Mouse (Mus musculus): Measurements from ENCODE around the gene Olfr149.
"Not testable (repeated sequence)": the region's sequence is repeated elsewhere in the genome, so short reads cannot be mapped to it uniquely, and the experiment has no call there.

The Olfr149 gene

DNA sequence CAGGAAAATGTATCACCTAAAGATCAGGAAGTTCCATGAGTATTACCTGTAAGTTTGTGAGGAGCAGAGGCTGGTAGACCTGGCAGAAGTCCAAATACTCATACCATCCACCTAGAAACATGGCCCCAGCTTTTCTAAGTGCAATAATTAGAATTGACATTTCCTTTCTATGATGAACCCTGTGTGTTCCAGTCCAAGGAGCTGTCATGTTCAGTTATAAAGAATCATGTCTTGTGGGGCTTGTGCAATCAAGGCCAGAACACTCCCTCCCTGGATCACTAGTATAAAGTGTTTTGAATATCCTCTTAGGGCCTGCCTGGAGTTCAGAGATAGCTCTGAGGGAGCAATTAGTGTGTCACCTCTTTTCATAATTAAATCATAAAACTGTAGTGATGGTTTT is at the start of gene Olfr149:
Olfr149 (minus strand) TSS at position 101 of the 400 bp plus-strand sequence.
- DNase-seq (ENCODE audit: low spot score): no peak

DNA sequence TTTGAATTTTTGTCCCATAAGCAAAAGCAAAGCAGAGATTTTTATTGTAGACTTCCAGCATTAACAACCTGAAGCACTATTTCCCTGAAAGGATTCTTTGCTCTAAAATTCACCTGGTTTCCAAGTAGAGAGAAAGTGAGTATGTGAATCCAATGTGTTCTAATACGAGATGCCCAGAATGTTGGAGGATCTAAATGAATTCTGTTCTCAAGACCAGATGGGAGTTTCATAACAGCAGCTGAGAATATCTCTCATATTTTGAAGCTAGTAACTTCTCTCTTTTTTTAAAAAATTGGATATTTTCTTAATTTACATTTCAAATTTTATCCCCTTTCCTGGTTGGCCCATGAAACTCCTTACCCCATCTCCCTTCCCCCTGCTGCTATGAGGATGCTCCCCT is 39.5 kb upstream of the Olfr149 start:
- DNase-seq (ENCODE audit: low spot score): no peak

- no peak for DNase-seq (ENCODE audit: low spot score)
Observed at GRCm38 (mm10) chr9:39745949-39746348, 39.0 kb upstream of the Olfr149 start, which contains the start of gene Olfr967. TSS of gene Olfr967 (plus strand) at chr9:39746249.

DNA sequence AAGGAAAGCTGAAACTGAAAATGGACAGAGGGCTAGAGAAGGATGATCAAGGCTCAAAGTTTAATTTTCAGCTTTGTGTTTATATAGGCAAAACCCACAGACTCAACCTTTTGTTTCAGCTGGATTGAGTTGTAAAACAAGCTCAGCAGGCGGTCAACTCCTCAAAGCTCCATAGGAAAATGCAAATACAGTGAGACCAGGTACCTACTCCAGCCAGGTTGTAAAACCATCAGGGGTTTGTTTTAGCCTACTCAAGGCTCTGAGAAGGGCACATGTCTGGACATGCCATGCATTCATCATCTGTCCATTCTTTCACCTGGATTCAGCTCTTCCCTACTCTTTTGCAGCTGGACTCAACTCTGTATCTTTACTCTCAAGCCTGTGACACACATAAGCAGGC is 33.8 kb upstream of the Olfr149 start:
- DNase-seq (ENCODE audit: low spot score): no peak

DNA sequence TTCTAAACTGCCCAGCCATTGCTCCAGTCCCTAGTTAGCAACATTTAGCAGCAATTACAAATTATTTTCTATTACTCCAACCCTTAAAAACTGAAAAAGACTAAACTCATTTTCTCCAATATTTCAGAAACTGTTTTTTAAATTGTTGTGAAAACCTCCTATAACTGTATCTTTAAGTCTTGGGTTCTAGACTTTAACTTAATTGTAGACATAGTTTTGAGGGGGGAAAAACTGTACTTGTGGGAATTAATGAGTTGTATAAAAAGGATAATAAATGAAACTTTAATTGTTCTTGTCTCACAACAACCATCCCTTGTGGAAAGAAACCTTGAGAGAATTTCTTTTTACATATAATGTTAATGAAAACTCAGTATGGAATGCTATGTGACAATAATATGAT is 23.8 kb upstream of the Olfr149 start, which contains the start of gene Olfr150:
Olfr150 (plus strand) TSS at position 301 of the 400 bp plus-strand sequence.
- no peak for DNase-seq (ENCODE audit: low spot score)

GRCm38 (mm10) chr9:39711053-39711452 is 4.1 kb upstream of the Olfr149 start, which contains the start of gene Olfr965:
TSS of gene Olfr965 (plus strand) at chr9:39711353.
- no peak for DNase-seq (ENCODE audit: low spot score)

- no peak for DNase-seq (ENCODE audit: low spot score)
Observed at GRCm38 (mm10) chr9:39708958-39709357, 2.0 kb upstream of the Olfr149 start.

DNA sequence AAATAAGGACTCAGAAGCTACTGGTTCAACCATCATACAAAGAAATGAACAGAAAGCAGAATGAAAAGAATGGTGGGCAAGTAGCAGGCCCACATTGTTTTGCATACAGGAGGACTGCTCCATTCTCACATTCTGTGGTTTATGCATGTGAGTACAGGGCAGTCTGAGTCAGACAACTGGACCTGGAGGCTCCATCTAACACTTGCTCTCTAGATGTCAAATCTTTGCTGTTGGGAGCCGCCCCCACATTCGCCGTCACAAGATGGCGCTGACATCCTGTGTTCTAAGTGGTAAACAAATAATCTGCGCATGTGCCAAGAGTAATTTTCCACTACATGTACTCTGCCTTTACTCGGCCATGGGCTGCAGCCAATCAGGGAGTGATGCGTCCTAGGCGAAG is 5.8 kb downstream of the Olfr149 start:
- not testable (repeated sequence) for DNase-seq (ENCODE audit: low spot score)

DNA sequence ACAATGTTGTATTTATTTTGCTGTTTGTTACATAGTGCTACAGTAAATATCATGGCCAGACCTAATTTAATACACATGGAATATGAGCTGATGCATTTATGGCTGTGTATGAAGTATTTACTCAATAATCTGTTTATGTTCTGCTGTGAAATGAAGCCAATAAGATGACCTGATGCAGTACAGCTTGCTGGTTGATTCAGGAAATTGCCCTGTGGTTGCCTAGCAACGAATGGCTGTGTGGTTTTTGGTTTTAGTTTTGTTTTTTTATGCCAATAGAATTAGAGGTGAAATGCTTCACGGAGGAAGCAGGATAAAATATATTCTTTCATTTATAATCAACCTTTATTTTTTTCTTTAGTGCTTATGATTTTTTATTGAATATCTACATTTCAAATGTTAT is 27.6 kb downstream of the Olfr149 start:
- no peak for DNase-seq (ENCODE audit: low spot score)

- DNase-seq (ENCODE audit: low spot score): no peak
Observed at GRCm38 (mm10) chr9:39678557-39678956, 28.4 kb downstream of the Olfr149 start.

DNA sequence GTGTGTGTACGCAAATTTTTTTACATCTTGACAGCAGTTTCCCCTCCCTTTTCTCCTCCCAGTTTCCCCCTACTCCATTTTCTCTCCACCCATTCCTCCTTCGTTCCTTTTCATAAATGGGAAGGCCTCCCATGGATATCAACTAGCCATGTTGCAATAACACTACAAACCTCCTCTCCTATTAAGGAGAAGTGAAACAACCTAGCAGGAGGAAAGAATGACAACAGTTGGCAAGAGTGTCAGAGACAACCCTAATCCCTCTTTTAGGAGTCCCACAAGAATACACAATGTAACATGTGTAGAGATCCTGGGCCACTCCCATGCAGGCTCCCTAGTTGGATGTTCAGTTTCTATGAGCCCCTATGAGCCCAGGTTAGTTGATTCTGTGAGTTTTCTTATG is 32.1 kb downstream of the Olfr149 start:
- no peak for DNase-seq (ENCODE audit: low spot score)

DNA sequence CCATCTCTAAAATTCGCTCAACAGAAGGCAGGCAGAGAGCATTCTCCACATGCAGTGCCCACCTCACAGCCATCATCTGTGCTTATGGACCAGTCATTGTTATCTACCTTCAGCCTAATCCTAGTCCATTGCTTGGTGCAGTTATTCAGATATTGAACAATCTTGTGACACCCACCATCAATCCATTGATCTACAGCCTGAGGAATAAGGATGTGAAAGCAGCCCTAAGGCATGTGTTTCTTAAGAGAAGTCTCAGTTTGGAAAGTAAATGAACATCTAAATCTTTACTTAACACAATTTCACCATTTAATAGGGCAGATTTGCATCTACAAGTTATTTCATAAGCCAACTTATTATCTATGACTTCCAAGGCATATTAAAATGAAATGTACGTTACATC is 37.2 kb downstream of the Olfr149 start:
- no peak for DNase-seq (ENCODE audit: low spot score)

DNA sequence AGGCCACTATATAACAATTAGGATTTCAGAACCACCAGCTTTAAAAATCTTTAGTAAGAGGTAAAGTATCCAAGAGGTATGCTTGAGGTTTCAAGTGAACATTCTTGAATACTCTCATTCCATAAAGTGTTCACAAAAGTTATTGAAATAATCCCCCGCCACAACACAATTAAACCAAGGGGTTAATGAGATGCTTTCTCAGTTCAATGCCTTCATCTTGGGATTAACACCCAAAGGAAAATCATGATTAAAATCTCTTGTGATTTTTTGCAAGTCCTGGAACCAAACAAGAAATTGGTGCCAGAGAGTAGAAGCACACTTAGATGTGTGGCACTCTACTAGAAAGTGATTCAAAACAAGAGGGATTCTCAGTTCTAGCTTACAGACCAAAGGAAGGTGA is 40.0 kb downstream of the Olfr149 start, which contains the start of gene Olfr963:
Olfr963 (plus strand) TSS at position 301 of the 400 bp plus-strand sequence.
- no peak for DNase-seq (ENCODE audit: low spot score)

DNA sequence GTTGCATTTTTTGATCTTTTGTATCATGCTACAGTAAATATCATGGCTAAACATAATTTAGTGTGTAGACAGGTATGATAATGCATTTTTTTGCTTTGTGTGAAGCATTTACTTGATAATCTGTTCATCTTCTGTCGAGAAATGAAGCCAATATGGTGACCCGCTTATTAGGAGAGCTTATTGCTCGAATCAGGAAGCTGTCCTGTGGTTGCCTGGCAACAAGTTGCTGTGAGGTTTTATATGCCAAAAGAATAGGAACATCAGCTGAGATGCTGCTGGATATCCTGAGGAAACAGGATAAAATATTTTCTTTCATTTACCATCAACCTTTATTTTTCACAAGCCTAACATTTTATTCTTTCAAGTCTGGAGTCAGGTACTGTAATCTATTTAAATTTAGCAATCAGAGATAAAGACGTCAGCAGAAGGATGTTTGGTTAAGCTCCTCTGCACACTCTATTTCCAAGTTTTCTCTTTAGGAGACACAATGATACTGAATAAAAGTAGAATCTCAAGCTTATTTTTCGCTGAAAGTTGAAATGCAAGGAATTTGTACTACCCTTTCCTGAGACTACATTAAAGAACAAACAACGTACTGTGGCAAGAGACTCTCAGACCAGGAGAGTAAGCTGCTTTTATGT is 52.0 kb downstream of the Olfr149 start:
- DNase-seq (ENCODE audit: low spot score): no peak

All from T-cell, adult 2 months (primary cell).